Comparison of ENCODE assay signal across 8 mouse cellular contexts in the genomic region with DNA sequence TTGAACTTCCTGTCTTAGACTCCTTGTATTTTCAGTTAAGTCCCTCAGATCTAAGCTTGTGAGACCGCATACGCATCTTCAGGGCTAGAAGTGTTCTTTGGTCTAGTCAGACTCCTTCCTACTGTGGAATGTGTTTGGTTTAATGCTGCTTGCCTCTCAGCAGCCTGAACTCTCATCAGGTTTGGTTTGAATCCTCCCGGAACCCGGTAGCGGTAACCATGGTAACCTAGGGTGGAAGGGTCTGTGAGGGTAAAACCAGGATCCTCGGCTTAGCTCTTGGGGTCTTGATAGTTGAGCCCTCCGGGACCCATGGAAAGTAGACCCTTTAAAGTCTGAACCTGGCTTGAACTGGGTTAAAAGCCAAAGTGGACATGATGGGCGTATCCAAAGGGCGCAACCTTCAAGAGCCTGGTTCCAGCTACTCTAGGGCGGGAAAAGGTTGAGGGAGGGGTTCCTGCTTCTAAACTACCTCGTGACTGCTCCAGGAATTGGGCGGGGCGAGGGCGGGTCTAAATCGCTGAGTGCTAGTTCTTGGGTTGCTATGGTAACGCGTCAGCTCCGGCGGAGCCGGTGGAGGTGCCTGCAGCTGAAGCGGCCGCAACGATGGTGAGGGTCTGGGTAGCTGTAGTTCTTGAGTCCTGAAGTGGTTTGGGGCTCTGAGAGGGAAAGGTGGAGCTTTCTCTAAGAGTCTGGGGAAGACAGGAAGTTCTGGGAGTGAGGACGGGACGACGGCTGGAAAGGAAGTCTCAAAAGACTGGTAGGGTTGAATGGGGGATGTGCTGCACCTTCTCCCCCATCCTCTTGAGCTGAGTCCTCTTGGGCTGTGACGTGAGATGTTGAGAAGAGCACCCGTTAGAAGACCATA. TPM values are rescaled to one million over a fixed set of nuclear protein-coding genes. Genes with fewer than 3 reads are reported as not detected.
DNase-seq lines count a peak whose midpoint lies in the region; ATAC-seq and TF ChIP-seq lines count a peak whose summit lies in the region.

A gene (plus strand): TSS at position 226 of the 865 bp plus-strand sequence.

- TF ChIP-seq POLR2A in bone marrow macrophage, adult 2 months (IDR thresholded peaks at IDR 0.05; ENCODE audit: borderline replicate concordance, low read depth, low read length): no peak

- peak within 1 kb of the TSS; percentile 37 for H3K4me3 ChIP-seq in bone marrow macrophage, adult 2 months (ENCODE audit: insufficient read depth, low read length)
- H3K4me3 ChIP-seq in hindbrain, embryonic 11.5 days (ENCODE audit: low read depth, low read length): peak within 1 kb of the TSS; percentile 27
- H3K4me3 ChIP-seq in lung, embryonic 15.5 days: peak within 1 kb of the TSS; percentile 41

- ATAC-seq in hindbrain, embryonic 11.5 days (ENCODE audit: low FRiP score): peak; percentile 87
- peak; percentile 69 for ATAC-seq in lung, embryonic 15.5 days (ENCODE audit: borderline replicate concordance, extremely low read depth, low FRiP score, low TSS enrichment)
- ATAC-seq in neutrophil, adult 5-6 weeks (ENCODE audit: extremely low read depth, insufficient number of reproducible peaks, low FRiP score, poor library complexity, severe bottlenecking): peak; percentile 53

- peak within 1 kb of the TSS; percentile 49 for H3K4me2 ChIP-seq in hindbrain, embryonic 11.5 days (replicated peaks; ENCODE audit: low read depth, low read length)
- peak within 1 kb of the TSS; percentile 66 for H3K4me2 ChIP-seq in lung, embryonic 15.5 days

- H3K4me1 ChIP-seq in bone marrow macrophage, adult 2 months (ENCODE audit: control insufficient read depth, insufficient read depth, low read length): peaks cover 19% of the 10 kb centered on the region
- H3K4me1 ChIP-seq in hindbrain, embryonic 11.5 days (replicated peaks; ENCODE audit: control insufficient read depth, insufficient read depth, low read length): no peaks in the 10 kb centered on the region; the same call in 1 of the 2 replicates
- H3K4me1 ChIP-seq in lung, embryonic 15.5 days: peaks cover 55% of the 10 kb centered on the region

- no peaks in the 10 kb centered on the region for H3K27me3 ChIP-seq in hindbrain, embryonic 11.5 days (ENCODE audit: control insufficient read depth, insufficient read depth, low read length)
- H3K27me3 ChIP-seq in lung, embryonic 15.5 days: no peaks in the 10 kb centered on the region

- H3K9ac ChIP-seq in hindbrain, embryonic 11.5 days (ENCODE audit: low read depth, low read length): peak within 1 kb of the TSS; percentile 7; the same call in 1 of the 2 replicates
- H3K9ac ChIP-seq in lung, embryonic 15.5 days: no peak within 1 kb of the TSS

- 5% methylated on average over 28 of the region's 28 CpGs for WGBS in hindbrain, embryonic 11.5 days
- WGBS in lung, embryonic 15.5 days: 3% methylated on average over 28 of the region's 28 CpGs

- H3K36me3 ChIP-seq in hindbrain, embryonic 11.5 days (ENCODE audit: control insufficient read depth, insufficient read depth, low read length): no peaks in the 10 kb centered on the region
- H3K36me3 ChIP-seq in lung, embryonic 15.5 days: no peaks in the 10 kb centered on the region

- TF ChIP-seq CTCF in bone marrow macrophage, adult 2 months (IDR thresholded peaks at IDR 0.05; ENCODE audit: low read depth, low read length): no peak

- no peaks in the 10 kb centered on the region for H3K9me3 ChIP-seq in hindbrain, embryonic 11.5 days (ENCODE audit: control insufficient read depth, low read length)
- H3K9me3 ChIP-seq in lung, embryonic 15.5 days: 0 out of 2 replicates have a peak, but pooled peaks cover 3% of the 10 kb centered on the region

- no peak within 1 kb of the TSS for H3K27ac ChIP-seq in bone marrow macrophage, adult 2 months (ENCODE audit: insufficient read depth, low read depth, low read length)
- no peak within 1 kb of the TSS for H3K27ac ChIP-seq in hindbrain, embryonic 11.5 days (ENCODE audit: low read depth, low read length)
- H3K27ac ChIP-seq in lung, embryonic 15.5 days: peak within 1 kb of the TSS; percentile 86

- DNase-seq in CD8-positive naive resting alpha-beta T cell, adult 2 months (ENCODE audit: low read depth in 2 of 2, low spot score in 2 of 2): peak; percentile 54 to 64
- DNase-seq in frontal cortex, postnatal 10 days (ENCODE audit: low spot score in 2 of 2): peak; percentile 82
- peak; percentile 91 for DNase-seq in hindbrain, embryonic 11.5 days (ENCODE audit: low spot score)
- peak; percentile 61 to 75 for DNase-seq in layer of hippocampus, postnatal 10 days (ENCODE audit: low spot score in 2 of 2)
- DNase-seq in thymus, postnatal 0 days (ENCODE audit: low spot score): peak; percentile 93

RNA-seq across cellular contexts. Expression of the gene that starts here (rescaled TPM):
- polyA plus RNA-seq in bone marrow macrophage, adult 2 months (2012; ENCODE audit: insufficient read depth, insufficient read length, missing spikeins): 0.87 and 1.2 TPM in 2 replicates
- 3.7 and 4.8 TPM in 2 replicates for polyA plus RNA-seq in hindbrain, embryonic 11.5 days (2014; fragmentation: Nextera tagmentation; extraction: Ambion mirVana)
- total RNA-seq in layer of hippocampus, postnatal 10 days (2021): 1 to 10 TPM; 3.3 to 4.9 TPM
- polyA plus RNA-seq in lung, embryonic 15.5 days (2015; fragmentation: Nextera tagmentation; extraction: Ambion mirVana): 8.1 and 10.7 TPM in 2 replicates
- total RNA-seq in neutrophil, adult 5-6 weeks (2017): 3.9 and 4.4 TPM in 2 replicates
- 1.6 and 1.9 TPM in 2 replicates for polyA plus RNA-seq in thymus, postnatal 0 days (2015; fragmentation: Nextera tagmentation; extraction: Ambion mirVana)
